Mouse (Mus musculus): ENCODE data around the gene Avpi1.

DNA sequence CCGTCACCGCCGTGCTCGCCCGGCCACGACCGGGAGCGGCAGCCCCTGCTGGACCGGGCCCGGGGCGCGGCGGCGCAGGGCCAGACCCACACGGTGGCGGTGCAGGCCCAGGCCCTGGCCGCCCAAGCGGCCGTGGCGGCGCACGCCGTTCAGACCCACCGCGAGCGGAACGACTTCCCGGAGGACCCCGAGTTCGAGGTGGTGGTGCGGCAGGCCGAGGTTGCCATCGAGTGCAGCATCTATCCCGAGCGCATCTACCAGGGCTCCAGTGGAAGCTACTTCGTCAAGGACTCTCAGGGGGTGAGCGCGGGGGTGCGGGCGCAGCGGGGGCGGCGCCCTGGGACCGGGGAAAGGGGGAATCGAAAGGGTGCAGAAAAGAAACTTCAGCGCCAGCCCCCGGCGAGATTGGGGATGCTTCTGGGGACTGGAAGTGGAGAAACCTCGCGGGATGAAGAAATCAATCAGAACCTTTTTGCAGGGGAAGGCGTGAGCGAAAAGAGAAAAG, 38.2 kb downstream of the Avpi1 start:
- no peak for TF ChIP-seq EP300 (IDR thresholded peaks at IDR 0.05; ENCODE audit: insufficient read depth, low read depth, low read length)
- TF ChIP-seq CTCF (IDR thresholded peaks at IDR 0.05; ENCODE audit: low read depth, low read length): no peak

Data from ES-Bruce4 (cell line).